Mouse (Mus musculus) right cerebral cortex, postnatal 14 days (tissue): Measurements from ENCODE around the gene Abcb10.
"Not testable (repeated sequence)": the region's sequence is repeated elsewhere in the genome, so short reads cannot be mapped to it uniquely, and the experiment has no call there.

Experiments used
- DNase-seq: peaks from one replicate; pipeline ENCODE4 v3.0.0; 2022

The Abcb10 gene

DNA sequence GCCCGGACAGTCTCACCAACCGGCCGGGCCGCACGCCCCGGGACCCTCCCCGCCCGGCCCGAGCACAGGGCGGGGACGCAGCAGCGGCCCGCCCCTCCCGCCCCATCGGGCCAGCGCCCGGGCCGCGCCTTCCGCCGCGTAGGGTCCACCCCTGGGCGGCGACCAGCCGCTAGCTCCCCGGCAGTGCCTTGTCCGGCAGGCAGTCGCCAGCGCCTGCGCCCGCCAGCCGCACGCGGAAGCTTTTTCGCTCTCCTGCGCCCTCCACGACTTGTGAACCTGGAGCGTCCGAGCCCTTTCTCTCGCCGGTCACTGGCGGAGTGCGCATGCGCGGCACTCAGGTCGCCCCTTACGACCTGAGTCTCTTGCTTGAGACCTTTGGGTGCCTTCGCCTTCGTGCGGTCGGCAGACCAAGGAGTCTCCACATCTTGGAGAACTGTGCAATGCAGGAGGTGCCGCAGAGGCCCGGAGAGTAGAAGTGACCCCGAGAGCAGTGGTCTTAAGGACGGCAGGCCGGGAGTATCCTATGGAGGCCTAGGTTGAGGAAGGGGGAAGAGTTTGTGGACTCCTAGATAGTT, at the start of gene Abcb10:
Gene Abcb10 (minus strand): TSS at position 297 of the 575 bp plus-strand sequence.
- peak; percentile 70 for DNase-seq

DNA sequence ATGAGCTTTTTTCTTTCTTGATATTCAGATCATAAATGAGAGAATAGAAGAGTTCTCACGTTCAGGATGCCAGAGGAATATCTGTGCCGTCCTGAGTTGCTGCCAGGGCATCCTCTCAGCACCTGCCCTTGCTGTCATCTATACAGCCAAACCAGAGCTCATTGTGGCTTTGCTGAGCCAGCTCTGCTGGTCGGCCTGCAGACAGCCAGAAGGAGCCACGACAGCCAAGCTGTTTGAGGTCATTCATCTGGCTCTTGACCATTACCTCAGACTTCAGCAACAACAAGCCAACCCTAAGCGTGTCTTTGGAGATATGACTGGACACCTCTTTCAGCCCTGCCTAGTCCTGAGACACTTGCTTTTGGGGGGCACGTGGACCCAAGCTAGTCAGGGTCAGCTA, 44.9 kb upstream of the Abcb10 start:
- no peak for DNase-seq

DNA sequence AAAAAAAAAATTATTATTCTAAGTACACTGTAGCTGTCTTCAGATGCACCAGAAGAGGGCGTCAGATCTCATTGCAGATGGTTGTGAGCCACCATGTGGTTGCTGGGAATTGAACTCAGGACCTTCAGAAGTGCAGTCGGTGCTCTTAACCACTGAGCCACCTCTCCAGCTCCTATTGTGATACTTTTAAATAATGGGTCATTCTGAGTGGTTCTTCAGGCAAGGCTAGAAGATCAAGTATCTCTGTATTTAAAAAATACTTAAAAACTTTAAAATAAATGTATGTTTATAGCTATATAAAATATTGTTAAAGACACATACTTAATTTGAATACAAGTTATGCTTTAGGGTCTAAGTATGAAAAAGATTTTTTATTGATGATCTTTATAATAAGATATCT, 43.3 kb upstream of the Abcb10 start:
- not testable (repeated sequence) for DNase-seq

DNA sequence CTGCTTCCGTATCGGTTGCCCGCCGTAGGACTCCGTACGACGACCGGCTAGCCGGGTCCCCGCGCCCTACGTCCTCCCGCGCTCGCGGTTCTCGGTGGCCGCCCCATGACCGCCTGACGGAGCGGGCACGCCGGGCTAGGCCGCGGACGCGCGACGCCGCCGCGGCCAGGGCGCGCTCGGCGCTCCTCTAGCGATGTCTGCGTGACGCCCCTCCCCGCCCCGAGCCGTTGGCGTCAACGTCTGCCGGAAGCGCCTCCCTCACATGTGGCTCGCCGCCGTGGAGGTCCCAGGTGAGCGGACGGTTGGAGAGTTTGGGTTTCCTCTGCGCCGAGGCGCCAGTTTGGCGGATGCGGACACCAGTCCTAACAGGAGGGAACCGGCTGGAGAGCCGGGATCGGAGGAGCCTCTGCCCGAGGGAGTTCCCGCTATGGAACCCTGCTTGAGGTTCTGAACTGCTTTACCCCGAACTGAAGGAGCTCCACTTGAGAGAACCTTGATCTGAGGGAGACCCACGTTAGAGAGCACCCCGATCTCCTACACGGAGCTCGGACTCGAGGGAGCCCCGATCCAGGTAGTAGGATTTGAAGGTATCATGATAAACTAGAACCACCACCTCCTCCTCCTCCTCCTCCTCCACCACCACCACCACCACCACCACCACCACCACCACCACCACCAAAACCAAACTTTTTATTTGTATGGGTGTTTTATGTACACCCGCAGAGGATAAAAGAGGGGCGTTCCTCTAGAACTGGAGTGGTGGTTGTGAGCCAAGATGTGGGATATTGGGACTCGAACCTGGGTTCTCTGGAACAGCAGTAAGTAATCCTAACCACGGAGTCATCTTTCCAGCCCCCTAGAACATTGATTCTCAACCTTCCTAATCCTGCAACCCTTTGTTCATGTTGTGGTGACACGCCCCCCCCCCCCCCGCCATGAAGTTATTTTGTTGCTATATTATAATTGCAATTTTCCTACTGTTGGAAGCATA, 38.6 kb upstream of the Abcb10 start, which contains the start of the genes Taf5l and Urb2:
Gene Taf5l (minus strand): TSS at position 161 of the 991 bp plus-strand sequence.
Gene Urb2 (plus strand): TSS at position 272 of the 991 bp plus-strand sequence.
- DNase-seq = peak; percentile 92

DNA sequence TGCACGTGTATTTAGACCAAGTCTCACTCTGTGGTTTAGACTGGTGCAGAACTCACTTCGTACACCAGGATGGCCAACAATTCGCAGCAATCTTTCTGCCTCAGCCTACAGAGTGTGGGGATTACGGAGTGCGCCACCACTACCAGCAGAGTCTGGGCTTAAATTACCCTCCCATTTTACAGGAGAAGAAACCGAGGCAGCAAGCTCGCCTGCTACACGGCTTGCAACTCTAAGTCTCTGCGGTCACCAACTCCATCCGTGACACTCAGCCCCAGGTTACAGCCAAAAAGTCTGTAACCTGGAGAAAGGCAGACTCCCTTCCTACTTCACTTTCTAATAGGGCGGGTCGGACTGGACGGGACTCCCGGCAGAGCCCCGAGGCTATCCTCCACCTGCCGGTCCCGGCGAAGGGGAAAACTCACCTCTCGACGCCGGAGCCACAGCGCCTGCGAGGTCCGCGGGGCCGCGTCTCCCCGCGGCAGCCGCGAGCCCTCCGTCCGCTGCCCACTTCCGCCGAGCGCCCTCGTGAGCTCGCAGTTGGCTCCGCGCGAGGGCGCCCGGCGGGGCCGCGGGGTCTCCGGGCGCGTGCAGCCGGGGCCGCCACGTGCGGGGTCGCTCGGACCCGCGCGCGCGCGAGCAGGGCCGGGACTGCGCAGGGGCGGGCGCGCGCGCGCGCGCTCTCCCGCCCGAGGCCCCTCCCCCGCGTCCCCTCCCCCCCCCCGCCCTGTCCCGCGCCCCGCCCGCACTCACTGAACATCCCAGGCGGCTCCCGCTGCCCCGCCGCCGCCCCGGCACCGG, 37.7 kb upstream of the Abcb10 start:
- DNase-seq = peak; percentile 66

DNA sequence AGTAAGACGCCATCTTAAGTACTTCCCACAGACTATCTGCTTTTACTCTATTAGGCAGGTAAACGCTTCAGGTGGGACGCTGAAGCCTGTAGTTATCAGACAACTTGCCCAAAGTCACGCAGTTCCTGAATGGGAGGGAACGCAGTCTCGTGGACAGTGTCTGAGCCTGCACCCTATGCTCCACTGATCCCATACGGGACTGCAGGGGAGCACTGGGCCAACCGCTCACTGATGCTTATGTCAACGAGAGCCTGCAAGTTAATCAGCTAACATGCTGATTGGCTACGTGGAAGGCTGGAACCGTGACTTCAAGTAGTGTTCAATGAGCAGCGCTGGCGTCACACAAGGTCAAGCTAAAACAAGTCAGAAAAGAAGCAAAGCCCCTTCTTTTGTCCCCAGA, 36.9 kb upstream of the Abcb10 start:
- no peak for DNase-seq

DNA sequence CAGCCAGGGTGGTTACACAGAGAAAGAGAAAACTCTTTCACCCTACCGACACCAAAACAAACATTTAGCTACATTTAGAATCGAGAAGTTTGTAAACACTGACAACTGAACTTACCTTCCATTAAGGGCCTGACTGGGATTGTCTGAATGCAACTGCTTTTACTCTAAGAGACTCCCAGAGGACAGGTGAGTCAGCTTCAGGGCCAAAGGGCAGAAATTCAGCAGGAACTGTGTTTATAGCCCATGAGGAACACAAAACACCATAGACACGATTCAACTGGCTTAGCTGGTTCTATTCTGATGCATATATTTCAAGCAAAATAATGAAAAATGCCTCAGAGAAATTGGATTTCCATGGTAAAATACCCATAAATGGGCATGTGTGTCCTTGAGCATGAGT, 31.8 kb upstream of the Abcb10 start:
- no peak for DNase-seq

DNA sequence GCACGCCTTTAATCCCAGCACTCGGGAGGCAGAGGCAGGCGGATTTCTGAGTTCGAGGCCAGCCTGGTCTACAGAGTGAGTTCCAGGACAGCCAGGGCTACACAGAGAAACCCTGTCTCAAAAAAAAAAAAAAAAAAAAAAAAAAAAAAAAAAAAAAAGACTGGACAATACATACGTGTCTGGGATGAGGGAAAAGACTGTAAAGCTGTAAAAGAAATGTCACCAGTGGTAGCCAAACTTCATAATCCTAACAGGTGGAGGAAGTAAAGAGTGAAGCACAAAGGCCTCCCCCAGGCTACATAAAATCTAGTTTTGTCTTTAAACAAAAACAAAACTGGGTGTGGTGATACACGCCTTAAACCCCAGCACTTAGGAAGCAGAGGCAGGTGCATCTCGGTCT, 31.4 kb upstream of the Abcb10 start:
- DNase-seq = not testable (repeated sequence)

DNA sequence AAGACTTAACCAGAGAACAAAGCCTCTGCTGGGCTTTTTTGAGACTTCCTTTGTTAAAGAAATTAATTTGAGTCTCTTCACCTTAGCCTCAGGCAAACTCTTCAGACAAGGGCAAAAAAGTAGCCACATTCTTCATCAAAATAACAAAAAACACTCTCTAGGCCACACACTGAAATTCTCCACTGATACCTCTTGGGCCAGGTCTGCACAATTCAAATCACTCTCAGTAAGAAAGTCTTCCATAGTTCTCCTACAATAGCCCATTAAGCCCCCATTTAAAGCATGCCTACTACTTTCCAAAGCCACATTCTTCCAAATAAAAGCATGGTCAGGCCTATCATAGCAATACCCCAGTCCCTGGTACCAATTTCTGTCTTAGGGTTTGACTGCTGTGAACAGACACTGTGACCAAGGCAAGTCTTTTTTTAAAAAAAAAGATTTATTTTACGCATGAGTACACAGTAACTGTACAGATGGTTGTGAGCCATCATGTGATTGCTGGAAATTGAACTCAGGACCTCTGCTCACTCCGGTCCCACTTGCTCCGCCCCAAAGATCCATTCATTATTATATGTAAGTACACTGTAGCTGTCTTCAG, 29.2 kb upstream of the Abcb10 start:
- no peak for DNase-seq

DNA sequence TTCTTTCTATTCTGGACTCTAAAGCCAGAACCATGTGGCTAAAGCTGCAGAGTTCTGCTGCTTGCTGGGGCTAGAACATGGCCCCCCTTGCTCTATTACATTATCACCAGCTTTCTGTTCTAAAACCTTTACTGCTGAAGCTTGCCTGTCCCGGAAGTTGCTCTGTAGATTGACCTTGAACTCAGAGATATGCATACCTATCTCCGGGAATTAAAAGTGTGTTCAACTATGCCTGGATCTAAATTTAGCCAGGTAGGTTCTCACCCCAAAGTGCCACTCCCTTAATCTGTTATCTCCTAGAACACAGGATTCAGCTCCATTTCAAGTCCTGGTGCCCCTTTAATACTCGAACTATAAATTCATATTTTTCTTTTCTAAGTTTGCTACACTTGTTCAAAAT, 28.7 kb upstream of the Abcb10 start:
- DNase-seq = no peak

DNA sequence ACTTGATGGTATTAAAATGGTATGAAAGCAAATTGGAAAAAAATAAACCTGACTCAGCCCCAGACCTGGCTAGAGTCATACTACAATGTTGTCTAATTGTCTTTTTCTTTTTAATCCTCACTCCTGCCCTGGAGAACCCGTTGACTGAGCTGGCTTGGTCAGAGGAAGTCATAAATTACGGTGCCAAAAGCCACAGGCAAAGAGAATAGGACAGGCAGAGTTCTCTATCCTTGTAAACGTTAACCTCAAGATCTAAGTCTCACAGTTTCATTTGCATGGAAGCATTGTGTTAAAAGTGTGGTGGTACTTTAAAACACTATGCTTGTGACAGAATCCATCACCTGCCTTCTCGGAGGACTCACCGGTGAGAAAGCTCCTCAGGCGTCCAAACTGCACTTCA, 24.9 kb upstream of the Abcb10 start:
- no peak for DNase-seq

DNA sequence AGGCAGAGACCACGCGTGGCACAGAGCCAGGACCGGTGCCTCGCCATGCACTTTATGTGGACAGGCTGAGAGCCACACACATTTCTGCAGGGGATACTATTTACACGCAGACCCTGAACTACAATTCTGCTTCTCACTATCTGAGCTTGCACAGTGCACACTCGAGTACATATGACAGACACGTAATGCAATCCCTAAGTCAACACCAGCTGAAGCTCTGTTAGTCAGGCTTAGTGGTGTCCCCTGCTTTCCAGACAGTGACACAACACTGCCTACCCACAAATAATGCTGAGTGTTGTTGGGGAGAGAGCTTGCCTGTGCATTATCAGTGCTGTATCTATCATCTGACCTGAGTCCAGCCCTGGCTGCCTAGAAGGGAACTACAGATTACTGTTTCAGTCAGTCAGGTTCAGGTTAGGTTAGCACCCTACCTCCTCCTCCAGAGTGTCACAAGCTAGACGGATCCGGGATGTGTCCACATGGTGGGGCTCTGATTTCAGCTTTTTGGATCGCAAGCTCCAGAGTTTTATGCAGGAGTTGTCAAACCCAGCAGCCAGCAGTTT, 19.7 kb upstream of the Abcb10 start:
- DNase-seq = no peak

DNA sequence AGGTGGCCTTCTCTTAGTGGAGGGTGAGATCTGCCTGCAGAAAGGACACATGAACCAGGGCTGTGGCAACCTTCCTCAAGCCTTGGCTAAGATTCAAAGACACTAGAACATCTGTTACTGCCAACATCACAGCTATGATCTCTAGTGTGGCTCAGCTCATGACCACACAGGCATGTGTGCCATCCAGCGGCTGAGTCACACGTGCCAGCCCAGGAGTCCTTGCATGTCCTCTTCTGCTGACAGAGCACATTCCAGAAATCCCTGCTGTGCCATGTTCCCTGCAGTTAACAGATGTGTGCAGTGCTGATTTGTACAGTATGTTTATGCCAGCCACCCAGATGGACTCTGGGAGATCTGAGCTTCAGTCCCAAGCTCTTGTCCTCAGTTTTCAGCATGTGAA, 16.6 kb upstream of the Abcb10 start:
- no peak for DNase-seq

DNA sequence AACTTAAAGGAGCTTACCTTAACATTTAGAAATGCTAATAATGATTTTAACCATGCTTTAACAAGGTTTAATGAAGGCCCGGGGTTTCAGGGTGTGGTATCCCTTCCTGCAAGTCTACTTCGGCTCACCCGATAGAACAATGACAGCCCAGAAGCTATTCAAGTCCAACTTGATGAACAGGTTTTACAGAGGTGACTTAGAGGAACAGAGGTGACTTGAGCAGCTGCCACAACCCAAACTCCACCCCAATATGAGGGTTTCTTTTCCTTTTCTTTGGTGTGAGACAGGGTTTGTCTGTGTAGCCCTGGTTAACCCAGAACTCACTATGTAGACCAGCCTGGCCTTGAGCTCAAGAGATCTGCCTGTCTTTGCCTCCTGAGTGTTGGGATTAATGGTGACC, 11.1 kb upstream of the Abcb10 start:
- no peak for DNase-seq

DNA sequence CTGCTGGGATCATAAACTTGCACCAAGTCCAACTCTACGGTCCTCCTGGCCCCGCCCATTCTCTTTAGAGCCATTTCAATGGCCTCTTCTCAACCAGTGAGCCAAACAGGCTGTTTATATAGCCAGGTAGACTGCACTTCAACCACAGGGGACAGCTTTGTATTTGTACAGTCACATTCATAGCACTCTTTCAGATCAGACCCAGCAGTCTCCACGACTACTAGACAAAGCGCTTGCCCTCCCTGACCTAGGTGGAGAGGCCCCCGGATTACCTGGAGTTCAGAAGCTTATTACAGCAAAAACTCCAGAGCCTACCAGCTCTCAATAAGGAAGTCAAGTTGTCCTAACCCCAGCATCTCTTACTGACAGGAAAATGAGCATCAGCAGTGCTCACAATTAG, 10.7 kb upstream of the Abcb10 start:
- no peak for DNase-seq

DNA sequence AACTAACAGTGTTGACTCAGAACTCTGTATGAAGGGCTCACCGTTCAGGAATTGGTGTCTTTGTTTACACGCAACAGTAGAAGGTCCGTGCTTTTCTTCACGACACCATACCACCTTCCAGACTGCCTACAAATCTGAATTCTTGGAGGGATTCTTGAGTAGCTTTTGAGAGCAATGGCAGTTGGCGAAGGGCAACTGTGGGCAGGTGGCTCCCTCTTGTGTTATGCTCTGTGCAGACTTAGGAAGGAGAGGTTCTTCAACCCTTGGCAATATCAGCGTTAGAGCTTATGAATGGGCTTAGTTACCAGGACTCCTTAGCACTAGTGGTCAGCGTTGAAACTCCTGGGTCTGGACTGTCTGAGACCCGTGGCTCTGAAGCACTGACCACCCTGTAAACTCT, 9.7 kb upstream of the Abcb10 start:
- DNase-seq = no peak

DNA sequence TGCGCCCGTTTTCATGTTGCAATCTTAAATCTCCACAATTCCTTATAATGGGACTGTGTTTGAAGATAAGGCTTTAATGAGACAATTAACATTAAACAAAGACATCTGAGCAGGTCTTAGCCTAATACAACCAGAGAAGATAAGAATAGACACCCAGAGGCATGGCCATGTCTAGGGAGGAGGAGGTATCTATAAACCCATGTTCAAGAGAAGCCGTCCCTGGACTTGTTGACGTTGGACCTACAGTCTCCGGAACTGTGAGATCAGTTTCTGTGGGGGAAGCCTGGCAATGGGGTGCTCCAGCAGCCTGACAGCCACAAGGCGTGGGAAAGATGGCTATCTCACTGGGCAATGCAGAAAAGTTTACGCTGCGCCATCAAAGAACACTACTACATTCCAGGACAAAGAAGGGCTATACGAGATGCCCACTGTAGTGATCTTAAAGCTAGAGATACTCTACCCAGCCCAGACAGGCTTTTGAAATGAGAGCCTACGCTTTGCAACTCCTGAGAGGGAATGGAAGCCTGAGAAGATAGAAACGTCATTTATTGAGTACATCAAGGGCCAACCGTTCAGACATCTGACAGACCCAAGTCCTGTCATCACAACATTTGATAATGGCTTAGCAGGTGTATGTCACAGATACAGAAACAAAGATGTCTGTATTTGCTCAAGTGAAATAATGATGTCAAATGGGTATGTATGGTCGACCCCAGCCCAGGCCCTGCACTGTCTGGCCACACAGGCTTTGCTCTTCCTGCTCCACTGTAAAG, 7.5 kb upstream of the Abcb10 start:
- no peak for DNase-seq

DNA sequence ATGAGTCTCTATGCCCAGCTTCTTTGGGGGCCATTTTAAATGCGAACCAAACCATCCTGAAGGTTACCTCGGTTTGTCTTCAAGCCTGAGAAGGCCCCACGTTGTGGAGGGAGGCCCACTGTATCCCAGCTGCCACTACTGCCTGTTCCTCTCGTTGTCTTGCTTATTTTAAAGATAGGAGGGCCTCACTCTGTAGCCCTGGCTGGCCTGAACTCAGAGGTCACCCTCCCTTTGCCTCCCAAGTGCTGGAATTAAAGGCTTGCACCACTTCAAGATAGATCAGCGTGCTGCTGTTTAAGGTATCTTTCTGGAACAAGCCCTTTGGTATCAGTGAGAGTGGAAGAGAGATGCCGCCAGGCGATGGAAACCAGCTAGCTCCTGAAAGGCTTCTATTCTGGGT, 6.2 kb upstream of the Abcb10 start:
- no peak for DNase-seq

DNA sequence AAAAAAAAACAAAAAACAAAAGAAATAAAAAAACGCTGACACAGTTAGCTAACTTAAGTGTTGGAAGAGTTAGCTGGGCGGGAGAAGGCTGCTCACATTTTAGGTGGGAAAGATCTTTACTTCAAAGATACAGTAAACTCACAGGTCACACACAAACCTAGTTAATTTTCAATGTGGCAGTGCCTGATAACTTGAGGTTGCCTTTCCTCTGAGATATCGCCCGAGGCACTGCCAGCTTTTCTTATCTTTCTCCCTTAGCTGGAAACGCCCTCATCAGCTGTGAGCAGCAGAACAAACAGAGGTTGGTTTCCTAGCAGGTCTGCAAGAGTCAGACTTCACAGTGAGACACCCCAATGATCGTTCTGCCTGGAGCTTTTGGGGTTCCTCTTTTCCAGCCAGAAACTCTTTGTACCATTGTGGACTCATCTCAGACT, 5.7 kb upstream of the Abcb10 start:
- DNase-seq = no peak

DNA sequence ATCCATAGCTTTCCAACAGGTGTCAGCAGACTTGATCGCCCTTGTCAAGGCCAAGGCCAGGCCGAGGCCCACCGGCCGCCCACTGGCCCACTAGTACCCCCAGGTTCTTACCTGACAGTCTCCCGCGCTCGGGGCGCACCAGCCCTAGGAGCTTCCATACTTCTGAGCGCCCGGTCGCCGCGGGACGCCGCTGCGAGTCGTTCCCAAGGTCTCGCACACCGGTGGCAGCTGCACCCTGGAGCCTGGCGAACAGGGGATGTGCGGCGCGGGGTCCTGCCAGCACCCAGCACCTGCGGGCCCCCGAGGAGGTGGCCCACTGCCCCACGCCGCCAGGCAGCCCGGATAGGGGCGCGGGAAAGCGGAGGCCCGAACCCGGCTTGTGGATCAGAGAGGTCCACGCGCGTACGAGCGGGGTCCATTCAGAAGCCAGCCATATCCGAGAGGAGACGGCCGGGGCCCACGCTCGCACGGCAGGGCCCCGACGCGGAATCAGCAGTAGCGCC, 580 bp downstream of the Abcb10 start:
- peak; percentile 32 for DNase-seq

DNA sequence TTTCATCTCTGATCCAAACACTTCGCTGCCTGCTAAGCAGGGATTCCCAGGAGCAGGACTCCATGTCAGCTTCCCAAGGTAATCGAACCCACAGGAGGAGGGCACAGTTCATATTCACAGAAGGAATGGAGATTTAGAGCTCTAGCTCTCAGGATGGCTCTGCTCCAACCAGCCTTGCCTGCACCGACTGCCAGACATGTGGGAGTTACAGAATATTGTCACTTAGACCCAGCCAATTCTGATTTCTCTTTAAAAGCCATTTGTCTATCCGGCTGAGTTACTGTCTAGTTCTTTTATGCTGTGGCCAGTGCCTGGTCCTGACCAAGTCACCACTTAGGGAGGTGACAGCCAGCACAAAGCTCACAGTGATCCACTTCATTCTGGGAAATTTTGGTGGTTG, 1.2 kb downstream of the Abcb10 start:
- peak; percentile 32 for DNase-seq

DNA sequence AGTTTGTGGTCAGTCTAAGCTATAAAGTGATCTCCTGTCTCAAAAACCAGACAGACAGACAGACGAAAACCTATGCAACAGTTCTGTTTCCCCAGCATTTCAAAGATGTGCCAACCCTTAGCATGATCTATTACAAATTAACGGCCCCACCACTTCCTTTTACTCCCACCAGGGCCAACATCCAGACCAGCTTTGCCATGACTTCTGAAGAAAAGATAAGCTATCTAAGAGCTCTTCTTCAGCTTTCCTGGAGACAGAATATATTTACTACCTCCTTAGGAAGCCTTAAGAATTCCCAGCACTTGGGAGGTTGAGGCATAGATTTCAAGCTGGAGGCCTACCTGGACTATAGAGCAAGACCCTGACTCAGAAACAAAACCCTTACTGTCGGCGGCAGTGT, 2.7 kb downstream of the Abcb10 start:
- DNase-seq = no peak
